Mouse (Mus musculus) intestine, postnatal 0 days (tissue): ENCODE data around the gene Slc25a39. TPM values are rescaled to one million over a fixed set of nuclear protein-coding genes. Genes with fewer than 3 reads are reported as not detected.
A peak's percentile ranks its signal among the peaks of the same experiment; 100 is the strongest.

Experiments used
- ATAC-seq: fragments of 200-750 bp; cut with Nextera tagmentation; 2 replicates; pipeline ENCODE4 v1.8.0; 2017; ENCODE audit warnings: mild to moderate bottlenecking, moderate TSS enrichment, moderate library complexity
- H3K27ac ChIP-seq: fragments of 300-500 bp; sonication (generic); 2 replicates; pipeline ENCODE4 v1.5.1; 2014; ENCODE audit warnings: mild to moderate bottlenecking, low read depth, low read length, moderate library complexity
- H3K27me3 ChIP-seq: fragments of 300-500 bp; sonication (generic); replicated peaks from 2 replicates; pipeline ENCODE4 v1.6.1; 2014; ENCODE audit warnings: low read length, mixed read lengths; ENCODE audit not compliant: control insufficient read depth, insufficient read depth
- H3K36me3 ChIP-seq: fragments of 300-500 bp; sonication (generic); 2 replicates; pipeline ENCODE4 v1.6.1; 2014; ENCODE audit warnings: mild to moderate bottlenecking, moderate library complexity; ENCODE audit not compliant: control insufficient read depth, insufficient read depth
- H3K4me1 ChIP-seq: fragments of 300-500 bp; sonication (generic); replicated peaks from 2 replicates; pipeline ENCODE4 v1.6.1; 2014; ENCODE audit warnings: antibody characterized with exemption, low read length, mixed read lengths; ENCODE audit not compliant: control insufficient read depth, insufficient read depth
- H3K4me2 ChIP-seq: fragments of 300-500 bp; sonication (generic); replicated peaks from 2 replicates; pipeline ENCODE4 v1.6.1; 2014; ENCODE audit warnings: low read depth, mild to moderate bottlenecking, moderate library complexity
- H3K4me3 ChIP-seq: fragments of 300-500 bp; sonication (generic); 2 replicates; pipeline ENCODE4 v1.5.1; 2014; ENCODE audit warnings: low read depth, low read length
- H3K9ac ChIP-seq: fragments of 300-500 bp; sonication (generic); 2 replicates; pipeline ENCODE4 v1.6.1; 2014; ENCODE audit warnings: mild to moderate bottlenecking, low read depth, low read length
- H3K9me3 ChIP-seq: fragments of 300-500 bp; sonication (generic); 2 replicates; pipeline ENCODE4 v1.6.1; 2016; ENCODE audit warnings: mixed run types; ENCODE audit not compliant: control insufficient read depth
- CTCF ChIP-seq: sonication (generic); IDR thresholded peaks from 2 replicates; pipeline ENCODE4 v1.5.1; 2016; ENCODE audit warnings: low read depth, mild to moderate bottlenecking, control low read depth, antibody characterized with exemption, moderate library complexity
- WGBS: fragments of 180-500 bp; shearing (Covaris S2); extraction: QIAGEN DNeasy Blood & Tissue Kit; methylation state at CpG from one replicate; pipeline ENCODE4 v1.1.7; 2014; 5-methylcytosine and 5-hydroxymethylcytosine counted together
- polyA plus RNA-seq: library from polyadenylated mRNA; unstranded; fragments of >200 nt; fragmentation: Nextera tagmentation; extraction: Ambion mirVana; gene quantifications from 2 replicates; pipeline ENCODE4 v1.2.1, GENCODE M21; 2015

Gene Slc25a39
- polyA plus RNA-seq, 1 experiment from 2014 or later = 296 TPM

- Histone ChIP-seq H3K27ac (no peak overlapping the region), H3K9me3 (no peaks in the 10 kb centered on the region), H3K27me3 (no peaks in the 10 kb centered on the region), H3K4me1 (peaks cover 2% of the 10 kb centered on the region; the same call in 1 of the 2 replicates), H3K9ac (no peak overlapping the region), H3K4me3 (0 out of 2 replicates have a peak overlapping the region, but pooled peaks have one; percentile 70), H3K36me3 (peaks cover 36% of the 10 kb centered on the region), H3K4me2 (peak overlapping the region; percentile 87)
- no peak for ATAC-seq
- TF ChIP-seq CTCF = no peak
- WGBS = 78% methylated on average over 11 of the region's 11 CpGs
These were observed 2.0 kb downstream of the Slc25a39 start for GRCm38 (mm10) chr11:102405544-102406285.

GRCm38 (mm10) chr11:102404161-102405010, 3.4 kb downstream of the Slc25a39 start:
- H3K9ac ChIP-seq = no peak overlapping the region
- no peaks in the 10 kb centered on the region for H3K9me3 ChIP-seq
- H3K4me1 ChIP-seq = 0 out of 2 replicates have a peak, but pooled peaks cover 2% of the 10 kb centered on the region
- no peak overlapping the region for H3K27ac ChIP-seq
- no peak for TF ChIP-seq CTCF
- 61% methylated on average over 18 of the region's 18 CpGs for WGBS
- peaks cover 36% of the 10 kb centered on the region for H3K36me3 ChIP-seq
- no peak overlapping the region for H3K4me3 ChIP-seq
- H3K4me2 ChIP-seq = no peak overlapping the region; the same call in 1 of the 2 replicates
- ATAC-seq = no peak
- peaks cover 6% of the 10 kb centered on the region; the same call in 1 of the 2 replicates for H3K27me3 ChIP-seq

- no peak overlapping the region for H3K27ac ChIP-seq
- H3K9ac ChIP-seq = no peak overlapping the region
- H3K4me3 ChIP-seq = no peak overlapping the region
- H3K27me3 ChIP-seq = peaks cover 12% of the 10 kb centered on the region
- no peak overlapping the region for H3K4me2 ChIP-seq
- WGBS = 92% methylated on average over 11 of the region's 11 CpGs
- H3K4me1 ChIP-seq = 0 out of 2 replicates have a peak, but pooled peaks cover 2% of the 10 kb centered on the region
- TF ChIP-seq CTCF = no peak
- no peaks in the 10 kb centered on the region for H3K9me3 ChIP-seq
- no peak for ATAC-seq
- H3K36me3 ChIP-seq = peaks cover 36% of the 10 kb centered on the region
These were observed 4.1 kb downstream of the Slc25a39 start for GRCm38 (mm10) chr11:102403657-102404056.

- no peak for ATAC-seq
- no peak for TF ChIP-seq CTCF
- H3K27me3 ChIP-seq = peaks cover 14% of the 10 kb centered on the region
- no peak overlapping the region for H3K9ac ChIP-seq
- H3K27ac ChIP-seq = no peak overlapping the region
- H3K4me1 ChIP-seq = 0 out of 2 replicates have a peak, but pooled peaks cover 2% of the 10 kb centered on the region
- peaks cover 36% of the 10 kb centered on the region for H3K36me3 ChIP-seq
- 70% methylated on average over 12 of the region's 12 CpGs for WGBS
- no peaks in the 10 kb centered on the region for H3K9me3 ChIP-seq
- H3K4me2 ChIP-seq = no peak overlapping the region
- no peak overlapping the region for H3K4me3 ChIP-seq
These were observed 5.7 kb downstream of the Slc25a39 start for GRCm38 (mm10) chr11:102401898-102402500.

- H3K4me3 ChIP-seq = no peak overlapping the region
- peaks cover 36% of the 10 kb centered on the region for H3K36me3 ChIP-seq
- H3K9ac ChIP-seq = no peak overlapping the region
- WGBS = 27% methylated on average over 12 of the region's 12 CpGs
- H3K27me3 ChIP-seq = peaks cover 18% of the 10 kb centered on the region
- no peak for TF ChIP-seq CTCF
- H3K27ac ChIP-seq = no peak overlapping the region
- H3K9me3 ChIP-seq = no peaks in the 10 kb centered on the region
- H3K4me2 ChIP-seq = no peak overlapping the region
- ATAC-seq = no peak
- H3K4me1 ChIP-seq = no peaks in the 10 kb centered on the region
These were observed 7.1 kb downstream of the Slc25a39 start for GRCm38 (mm10) chr11:102400513-102401084.
